Mouse (Mus musculus): Measurements from ENCODE around the gene Fzd2.

- TF ChIP-seq SIN3A (IDR thresholded peaks at IDR 0.05; ENCODE audit: low read length) (no peak), POLR2AphosphoS2 (IDR thresholded peaks at IDR 0.05; ENCODE audit: low read length) (no peak), CTCF (IDR thresholded peaks at IDR 0.05 in 2 of 3, conservative IDR thresholded peaks at IDR 0.05 in 1 of 3; ENCODE audit: control insufficient read depth in 1 of 3, insufficient read depth in 1 of 3, low read depth in 2 of 3, low read length in 3 of 3, poor library complexity in 1 of 3, severe bottlenecking in 1 of 3) (no peak), TAL1 (IDR thresholded peaks at IDR 0.05; ENCODE audit: low read length) (no peak), BHLHE40 (IDR thresholded peaks at IDR 0.05; ENCODE audit: borderline replicate concordance, low read depth, low read length) (no peak), ZMIZ1 (IDR thresholded peaks at IDR 0.05; ENCODE audit: low read depth, low read length) (no peak), POLR2A (IDR thresholded peaks at IDR 0.05; ENCODE audit: control insufficient read depth in 1 of 2, insufficient read depth in 1 of 2, low read depth in 1 of 2, low read length in 2 of 2, poor library complexity in 1 of 2) (no peak), MEF2A (IDR thresholded peaks at IDR 0.05; ENCODE audit: extremely low read depth, insufficient replicate concordance, low read depth, low read length, poor library complexity, severe bottlenecking) (no peak), USF1 (IDR thresholded peaks at IDR 0.05; ENCODE audit: low read depth, low read length) (no peak)
Observed at GRCm38 (mm10) chr11:102575034-102575433, 29.2 kb upstream of the Fzd2 start.

Data from MEL (cell line).